Mouse (Mus musculus): ENCODE results near the gene Eif4g1.
A peak's percentile ranks its signal among the peaks of the same experiment; 100 is the strongest.
"Not testable (repeated sequence)": the region's sequence is repeated elsewhere in the genome, so short reads cannot be mapped to it uniquely, and the experiment has no call there.

Gene Eif4g1

DNA sequence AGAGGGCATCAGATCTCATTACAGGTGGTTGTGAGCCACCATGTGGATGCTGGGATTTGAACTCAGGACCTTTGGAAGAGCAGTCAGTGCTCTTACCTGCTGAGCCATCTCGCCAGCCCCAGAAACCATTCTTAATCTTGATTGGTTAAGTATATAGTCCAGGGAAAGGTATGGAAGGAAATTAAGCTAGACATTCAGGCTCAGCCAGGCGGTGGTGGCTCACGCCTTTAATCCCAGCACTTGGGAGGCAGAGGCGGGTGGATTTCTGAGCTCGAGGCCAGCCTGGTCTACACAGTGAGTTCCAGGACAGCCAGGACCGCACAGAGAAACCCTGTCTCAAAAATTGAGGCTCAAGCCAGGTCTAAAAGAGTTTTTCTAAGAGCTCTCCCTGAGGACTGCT, at the start of gene Eif4g1:
Gene Eif4g1, plus strand, starts transcription at position 301 of the 400 bp plus-strand sequence.
- DNase-seq (ENCODE audit: low spot score), result not testable (repeated sequence)

DNA sequence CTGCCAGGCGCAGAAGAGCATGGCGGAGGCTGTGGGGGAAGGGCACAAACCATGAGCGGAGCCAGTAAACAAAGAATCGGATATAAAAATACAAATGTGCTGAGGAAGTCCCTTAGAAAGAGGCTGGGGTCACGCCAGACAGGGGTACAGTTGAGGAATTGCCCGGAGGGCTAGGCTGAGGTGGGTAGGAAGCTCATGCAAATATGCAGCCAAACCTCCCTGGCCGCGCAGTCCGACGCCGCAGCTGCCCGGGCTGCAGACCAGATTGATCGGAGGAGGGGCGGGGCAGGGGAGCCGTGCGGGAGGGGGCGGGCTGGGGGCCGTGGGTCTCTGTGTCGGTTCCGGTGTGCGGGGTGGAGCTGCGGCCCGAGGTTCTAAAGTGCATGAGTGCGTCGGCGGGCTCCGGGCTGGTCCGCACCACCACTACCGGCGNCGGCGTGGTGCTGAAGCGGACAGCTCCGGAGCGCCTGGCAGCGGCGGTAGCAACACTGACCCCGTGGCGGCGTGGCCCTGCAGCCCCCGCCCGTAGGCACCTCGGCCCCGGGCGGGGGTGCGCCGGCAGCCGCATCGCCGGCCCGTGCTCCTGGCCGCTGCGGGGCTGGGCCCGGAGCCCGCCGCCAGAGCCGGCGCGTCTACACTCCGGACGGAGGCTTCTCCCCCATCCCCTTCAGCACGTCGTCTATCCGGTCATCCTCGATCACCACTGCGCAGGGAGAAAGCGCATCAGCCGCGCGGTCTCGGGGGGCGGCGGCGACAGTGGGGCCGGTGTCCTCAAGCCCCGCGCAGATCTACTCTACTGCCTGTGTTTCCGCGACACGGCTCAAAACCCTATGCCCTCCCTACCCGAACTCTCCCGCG, 48.3 kb upstream of the Eif4g1 start:
- no peak for DNase-seq (ENCODE audit: low spot score)

GRCm38 (mm10) chr16:20620399-20620735, 47.7 kb upstream of the Eif4g1 start:
- DNase-seq (ENCODE audit: low spot score), result no peak

GRCm38 (mm10) chr16:20620751-20621190, 47.3 kb upstream of the Eif4g1 start:
- no peak for DNase-seq (ENCODE audit: low spot score)

GRCm38 (mm10) chr16:20621191-20621990, 46.7 kb upstream of the Eif4g1 start, which contains the start of gene Camk2n2:
TSS of gene Camk2n2 (minus strand) at chr16:20621287.
- DNase-seq (ENCODE audit: low spot score), result no peak

GRCm38 (mm10) chr16:20621991-20622685, 46.0 kb upstream of the Eif4g1 start:
- no peak for DNase-seq (ENCODE audit: low spot score)

DNA sequence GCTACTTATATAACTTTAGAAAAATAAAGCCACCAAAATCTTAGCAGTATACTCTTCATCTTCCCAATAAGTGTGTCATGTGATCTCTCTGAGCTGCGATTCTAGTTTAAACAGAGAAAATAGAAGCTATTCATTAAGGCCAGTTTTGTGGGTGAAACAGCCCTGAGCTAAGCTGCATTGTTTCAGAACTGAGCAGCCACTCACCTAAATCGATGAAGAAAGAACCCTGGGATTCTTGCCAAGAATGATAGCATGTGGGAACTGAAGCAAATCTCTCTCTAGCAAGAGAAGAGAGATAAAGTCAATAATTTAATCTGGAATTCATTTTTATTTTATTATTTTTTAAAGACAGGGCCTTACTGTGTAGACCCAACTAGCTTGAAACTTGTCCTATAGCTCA, 44.9 kb upstream of the Eif4g1 start:
- no peak for DNase-seq (ENCODE audit: low spot score)

GRCm38 (mm10) chr16:20628871-20629391, 39.2 kb upstream of the Eif4g1 start:
- no peak for DNase-seq (ENCODE audit: low spot score)

- DNase-seq (ENCODE audit: low spot score), result no peak
These were observed 38.1 kb upstream of the Eif4g1 start, which contains the start of gene Ece2 for GRCm38 (mm10) chr16:20629731-20630634. TSS of gene Ece2 (plus strand) at chr16:20629828.

GRCm38 (mm10) chr16:20637410-20637809, 30.7 kb upstream of the Eif4g1 start:
- DNase-seq (ENCODE audit: low spot score), result no peak

DNA sequence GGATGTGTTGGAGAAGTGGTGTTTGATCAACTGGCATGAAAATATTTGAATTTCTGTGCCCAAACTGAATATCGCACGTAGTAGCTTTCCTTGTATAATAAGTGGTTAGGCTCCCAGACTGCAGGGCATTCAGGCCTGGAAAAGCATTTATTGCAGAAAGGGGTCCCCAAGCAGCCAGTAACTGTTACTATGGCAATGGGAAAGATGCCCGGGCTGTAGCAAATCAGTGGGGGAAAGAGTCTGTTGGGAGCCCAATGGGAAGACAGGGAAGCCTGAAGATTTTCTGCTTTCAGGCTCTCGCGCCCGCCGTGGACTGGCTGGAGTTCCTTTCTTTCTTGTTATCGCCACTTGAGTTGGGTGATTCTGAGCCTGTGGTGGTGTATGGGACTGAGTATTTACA, 29.7 kb upstream of the Eif4g1 start:
- DNase-seq (ENCODE audit: low spot score), result no peak

DNA sequence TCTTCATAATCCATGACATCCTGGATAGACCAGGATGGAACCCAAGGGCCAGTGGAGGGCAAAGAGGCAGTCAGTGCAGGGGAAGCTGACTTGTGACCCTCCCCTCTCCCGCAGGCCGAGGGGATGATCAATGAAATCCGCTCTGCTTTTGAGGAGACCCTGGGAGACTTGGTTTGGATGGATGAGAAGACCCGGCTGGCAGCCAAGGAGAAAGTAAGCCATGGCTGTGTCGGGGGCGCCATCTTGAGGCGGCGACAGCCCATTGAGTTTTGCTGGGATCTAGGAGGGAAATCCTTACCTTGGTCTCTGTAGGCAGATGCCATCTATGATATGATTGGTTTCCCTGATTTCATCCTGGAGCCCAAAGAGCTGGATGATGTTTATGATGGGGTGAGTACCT, 26.0 kb upstream of the Eif4g1 start:
- no peak for DNase-seq (ENCODE audit: low spot score)

GRCm38 (mm10) chr16:20643911-20644310, 24.2 kb upstream of the Eif4g1 start:
- no peak for DNase-seq (ENCODE audit: low spot score)

- peak; percentile 91 for DNase-seq (ENCODE audit: low spot score)
These were observed 16.8 kb upstream of the Eif4g1 start, which contains the start of gene Psmd2 for GRCm38 (mm10) chr16:20651076-20651946. TSS of gene Psmd2 (plus strand) at chr16:20651652.

GRCm38 (mm10) chr16:20651947-20652310, 16.2 kb upstream of the Eif4g1 start:
- no peak for DNase-seq (ENCODE audit: low spot score)

- DNase-seq (ENCODE audit: low spot score), result no peak
These were observed 14.8 kb upstream of the Eif4g1 start for GRCm38 (mm10) chr16:20653315-20653714.

- no peak for DNase-seq (ENCODE audit: low spot score)
These were observed 10.5 kb upstream of the Eif4g1 start for GRCm38 (mm10) chr16:20657661-20658060.

- no peak for DNase-seq (ENCODE audit: low spot score)
These were observed 2.2 kb downstream of the Eif4g1 start for GRCm38 (mm10) chr16:20670291-20670690.

DNA sequence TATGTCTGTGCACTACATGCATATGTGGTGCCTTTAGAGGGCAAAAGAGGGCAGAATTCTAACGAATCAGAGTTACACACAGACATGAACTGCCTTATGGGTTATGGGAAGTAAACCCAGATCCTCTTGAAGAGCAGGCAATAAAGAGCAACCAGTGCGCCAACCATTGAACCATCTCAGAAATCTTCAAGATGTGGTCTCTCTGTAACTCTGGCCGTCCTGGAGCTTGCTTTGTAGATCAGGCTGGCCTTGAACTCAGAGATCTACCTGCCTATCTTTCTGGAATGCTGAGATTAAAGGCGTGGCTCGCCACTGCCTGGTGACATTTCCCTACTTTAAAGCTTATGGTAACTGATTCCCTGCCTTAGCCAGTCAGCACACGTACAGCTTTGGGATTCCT, 3.8 kb downstream of the Eif4g1 start:
- DNase-seq (ENCODE audit: low spot score), result no peak

DNA sequence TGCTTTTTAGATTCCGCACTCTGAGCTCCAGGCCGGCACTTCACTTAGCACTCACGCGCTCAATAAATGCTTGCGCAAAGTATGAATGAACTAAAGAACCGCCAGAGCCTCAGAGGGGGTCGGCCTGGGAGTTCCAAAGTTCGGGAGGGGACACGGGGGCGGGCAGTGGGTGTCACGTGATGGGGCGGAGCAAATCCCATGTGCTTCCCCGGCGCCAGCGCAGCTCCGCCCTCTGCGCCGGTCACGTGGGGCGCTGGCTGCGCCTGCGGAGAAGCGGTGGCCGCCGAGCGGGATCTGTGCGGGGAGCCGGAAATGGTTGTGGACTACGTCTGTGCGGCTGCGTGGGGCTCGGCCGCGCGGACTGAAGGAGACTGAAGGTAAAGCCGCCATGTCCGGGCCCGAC, 4.4 kb downstream of the Eif4g1 start:
- DNase-seq (ENCODE audit: low spot score), result peak; percentile 89

All from urinary bladder, postnatal 10 days (tissue).